ENCODE assay signal across 10 mouse cellular contexts in genomic region chr4:44600875-44601274, GRCm38 (mm10).
DNase-seq lines count a peak whose midpoint lies in the region; ATAC-seq lines count a peak whose summit lies in the region.
"Had no signal": no experiment of that assay in that cellular context is flagged by ENCODE, and none has a peak within 500 bp of the region (broad histone marks: within the 10 kb centered on the region; RNA-seq: fewer than 3 reads in every experiment).

No protein-coding gene starts in this region.

- peak; percentile 46; the same call in 1 of the 2 replicates for ATAC-seq in forebrain, embryonic 14.5 days
- ATAC-seq in forebrain, embryonic 15.5 days (replicated peaks): no peak; the same call in 1 of the 2 replicates
- no peak for ATAC-seq in monocyte, adult 5-6 weeks (replicated peaks; ENCODE audit: insufficient number of reproducible peaks, low FRiP score, low TSS enrichment, poor library complexity, severe bottlenecking)

- WGBS in forebrain, embryonic 14.5 days: 19% methylated on average over 5 of the region's 5 CpGs
- 23% methylated on average over 5 of the region's 5 CpGs for WGBS in forebrain, embryonic 15.5 days

- no peak overlapping the region for H3K4me3 ChIP-seq in forebrain, embryonic 14.5 days (ENCODE audit: low read depth, low read length)
- no peak overlapping the region for H3K4me3 ChIP-seq in forebrain, embryonic 15.5 days
- H3K4me3 ChIP-seq: heart, embryonic 15.5 days; liver, embryonic 15.5 days had no signal

- H3K27me3 ChIP-seq in forebrain, embryonic 14.5 days (replicated peaks; ENCODE audit: control insufficient read depth, insufficient read depth, low read length): no peaks in the 10 kb centered on the region
- no peaks in the 10 kb centered on the region for H3K27me3 ChIP-seq in forebrain, embryonic 15.5 days
- H3K27me3 ChIP-seq: heart, embryonic 15.5 days; liver, embryonic 15.5 days had no signal

- intact Hi-C loops in left cerebral cortex, postnatal 10 days (cut with DNase I): no loop called here
- intact Hi-C loops in heart, postnatal 36 days (cut with DNase I): no loop called here

- H3K4me2 ChIP-seq in forebrain, embryonic 14.5 days (ENCODE audit: low read length): no peak overlapping the region
- no peak overlapping the region for H3K4me2 ChIP-seq in forebrain, embryonic 15.5 days (replicated peaks)
- H3K4me2 ChIP-seq: heart, embryonic 15.5 days; liver, embryonic 15.5 days had no signal

- H3K9me3 ChIP-seq in forebrain, embryonic 14.5 days (replicated peaks; ENCODE audit: control insufficient read depth, low read length): no peaks in the 10 kb centered on the region
- H3K9me3 ChIP-seq in forebrain, embryonic 15.5 days: no peaks in the 10 kb centered on the region
- H3K9me3 ChIP-seq: heart, embryonic 15.5 days; liver, embryonic 15.5 days had no signal

- H3K27ac ChIP-seq in forebrain, embryonic 14.5 days (ENCODE audit: low read depth, low read length): no peak overlapping the region
- no peak overlapping the region for H3K27ac ChIP-seq in forebrain, embryonic 15.5 days (replicated peaks)
- H3K27ac ChIP-seq: heart, embryonic 15.5 days; liver, embryonic 15.5 days had no signal

- no peaks in the 10 kb centered on the region for H3K36me3 ChIP-seq in forebrain, embryonic 14.5 days (ENCODE audit: control insufficient read depth, insufficient read depth, low read length)
- H3K36me3 ChIP-seq in forebrain, embryonic 15.5 days: no peaks in the 10 kb centered on the region
- H3K36me3 ChIP-seq: heart, embryonic 15.5 days; liver, embryonic 15.5 days had no signal

- DNase-seq in forebrain, embryonic 14.5 days (ENCODE audit: low spot score): peak; percentile 65
- DNase-seq in Muller cell, postnatal 12 days (ENCODE audit: inconsistent ontology term): peak; percentile 84
- peak; percentile 35 to 72 for DNase-seq in frontal cortex, adult 2 months (ENCODE audit: extremely low spot score in 1 of 2, low spot score in 1 of 2)
- peak; percentile 31 to 71 for DNase-seq in left cerebral cortex, postnatal 10 days (ENCODE audit: extremely low spot score in 1 of 2, low spot score in 2 of 2)
- DNase-seq in heart, postnatal 36 days: no peak
- DNase-seq in MN1 (ENCODE audit: low spot score): no peak

- peaks cover 4% of the 10 kb centered on the region for H3K4me1 ChIP-seq in forebrain, embryonic 14.5 days (ENCODE audit: control insufficient read depth, insufficient read depth, low read length)
- peaks cover 10% of the 10 kb centered on the region for H3K4me1 ChIP-seq in forebrain, embryonic 15.5 days
- H3K4me1 ChIP-seq: liver, embryonic 15.5 days had no signal

- no peak overlapping the region for H3K9ac ChIP-seq in forebrain, embryonic 14.5 days (ENCODE audit: low read length)
- H3K9ac ChIP-seq in forebrain, embryonic 15.5 days (replicated peaks): no peak overlapping the region
- H3K9ac ChIP-seq: heart, embryonic 15.5 days; liver, embryonic 15.5 days had no signal

Comparison
In these comparisons a context has a peak if more than half of its experiments do, and no peak if none do; other contexts are left out.
1. DNase-seq: peak in forebrain, embryonic 14.5 days (single experiment), Muller cell, postnatal 12 days (single experiment), frontal cortex, adult 2 months (2 of 2) and left cerebral cortex, postnatal 10 days (2 of 2); none in heart, postnatal 36 days (0 of 2) and MN1 (single experiment).